Mouse (Mus musculus) hindbrain, embryonic 15.5 days (tissue): ENCODE data around the gene Myo16. TPM values are rescaled to one million over a fixed set of nuclear protein-coding genes. Genes with fewer than 3 reads are reported as not detected.
A peak's percentile ranks its signal among the peaks of the same experiment; 100 is the strongest.

Experiments
- ATAC-seq: fragments of 200-750 bp; cut with Nextera tagmentation; 2 replicates; pipeline ENCODE4 v1.8.0; 2017; ENCODE audit warnings: low read depth, moderate number of reproducible peaks, moderate TSS enrichment; ENCODE audit not compliant: low FRiP score
- H3K27ac ChIP-seq: fragments of 300-500 bp; sonication (generic); replicated peaks from 2 replicates; pipeline ENCODE4 v1.5.1; 2015; ENCODE audit warnings: mild to moderate bottlenecking, inconsistent platforms
- H3K27me3 ChIP-seq: fragments of 300-500 bp; sonication (generic); 2 replicates; pipeline ENCODE4 v1.6.1; 2015; ENCODE audit warnings: control low read depth, inconsistent platforms
- H3K36me3 ChIP-seq: fragments of 300-500 bp; sonication (generic); 2 replicates; pipeline ENCODE4 v1.6.1; 2015; ENCODE audit warnings: control low read depth, inconsistent platforms
- H3K4me1 ChIP-seq: fragments of 300-500 bp; sonication (generic); replicated peaks from 2 replicates; pipeline ENCODE4 v1.6.1; 2015; ENCODE audit warnings: control low read depth, inconsistent platforms
- H3K4me2 ChIP-seq: fragments of 300-500 bp; sonication (generic); 2 replicates; pipeline ENCODE4 v1.6.1; 2015; ENCODE audit warnings: moderate library complexity, mild to moderate bottlenecking, inconsistent platforms
- H3K4me3 ChIP-seq: fragments of 300-500 bp; sonication (generic); 2 replicates; pipeline ENCODE4 v1.5.1; 2015; ENCODE audit warnings: mild to moderate bottlenecking, inconsistent platforms
- H3K9ac ChIP-seq: fragments of 300-500 bp; sonication (generic); 2 replicates; pipeline ENCODE4 v1.6.1; 2015; ENCODE audit warnings: inconsistent platforms
- H3K9me3 ChIP-seq: fragments of 300-500 bp; sonication (generic); 2 replicates; pipeline ENCODE4 v1.6.1; 2016; ENCODE audit warnings: control low read depth, inconsistent platforms
- WGBS: fragments of 180-500 bp; shearing (Covaris S2); methylation state at CpG from one replicate; pipeline ENCODE4 v1.1.7; 2015; 5-methylcytosine and 5-hydroxymethylcytosine counted together
- polyA plus RNA-seq: library from polyadenylated mRNA; unstranded; fragments of >200 nt; fragmentation: Nextera tagmentation; extraction: Ambion mirVana; gene quantifications from 2 replicates; pipeline ENCODE4 v1.2.1, GENCODE M21; 2015

The Myo16 gene
- polyA plus RNA-seq, 1 experiment from 2014 or later: 5.5 TPM

GRCm38 (mm10) chr8:10394506-10394905, 240.8 kb downstream of the Myo16 start:
- H3K36me3 ChIP-seq: no peaks in the 10 kb centered on the region
- 45% methylated on average over 2 of the region's 2 CpGs for WGBS
- H3K27ac ChIP-seq: no peak overlapping the region
- H3K27me3 ChIP-seq: no peaks in the 10 kb centered on the region
- no peak overlapping the region for H3K4me2 ChIP-seq
- no peaks in the 10 kb centered on the region for H3K9me3 ChIP-seq
- no peak for ATAC-seq
- peaks cover 24% of the 10 kb centered on the region for H3K4me1 ChIP-seq
- no peak overlapping the region for H3K9ac ChIP-seq
- H3K4me3 ChIP-seq: no peak overlapping the region

- WGBS: 51% methylated on average over 7 of the region's 7 CpGs
- no peak overlapping the region for H3K4me3 ChIP-seq
- no peak overlapping the region for H3K4me2 ChIP-seq
- no peaks in the 10 kb centered on the region for H3K9me3 ChIP-seq
- H3K4me1 ChIP-seq: peaks cover 24% of the 10 kb centered on the region
- no peaks in the 10 kb centered on the region for H3K27me3 ChIP-seq
- H3K36me3 ChIP-seq: no peaks in the 10 kb centered on the region
- H3K9ac ChIP-seq: no peak overlapping the region
- H3K27ac ChIP-seq: no peak overlapping the region
- no peak for ATAC-seq
Measured at GRCm38 (mm10) chr8:10395146-10395545, 241.4 kb downstream of the Myo16 start.

- Histone ChIP-seq H3K36me3 (peaks cover 5% of the 10 kb centered on the region; the same call in 1 of the 2 replicates), H3K27me3 (no peaks in the 10 kb centered on the region), H3K27ac (no peak overlapping the region), H3K9ac (no peak overlapping the region), H3K4me1 (no peaks in the 10 kb centered on the region), H3K4me2 (no peak overlapping the region), H3K4me3 (no peak overlapping the region), H3K9me3 (no peaks in the 10 kb centered on the region)
- no peak for ATAC-seq
- 10% methylated on average over 4 of the region's 4 CpGs for WGBS
Measured at GRCm38 (mm10) chr8:10402606-10403005, 248.9 kb downstream of the Myo16 start.

GRCm38 (mm10) chr8:10405469-10405868, 251.8 kb downstream of the Myo16 start:
- Histone ChIP-seq H3K9ac (no peak overlapping the region), H3K36me3 (peaks cover 5% of the 10 kb centered on the region; the same call in 1 of the 2 replicates), H3K9me3 (no peaks in the 10 kb centered on the region), H3K4me1 (no peaks in the 10 kb centered on the region), H3K27me3 (no peaks in the 10 kb centered on the region), H3K4me2 (no peak overlapping the region), H3K27ac (no peak overlapping the region), H3K4me3 (no peak overlapping the region)
- ATAC-seq: peak; percentile 40; the same call in 1 of the 2 replicates
- 41% methylated on average over 8 of the region's 8 CpGs for WGBS

GRCm38 (mm10) chr8:10409043-10409442, 255.3 kb downstream of the Myo16 start:
- 0 out of 2 replicates have a peak, but pooled peaks cover 2% of the 10 kb centered on the region for H3K4me1 ChIP-seq
- H3K9ac ChIP-seq: no peak overlapping the region
- no peaks in the 10 kb centered on the region for H3K27me3 ChIP-seq
- H3K9me3 ChIP-seq: no peaks in the 10 kb centered on the region
- no peak overlapping the region for H3K4me3 ChIP-seq
- no peak overlapping the region for H3K4me2 ChIP-seq
- no peak overlapping the region for H3K27ac ChIP-seq
- WGBS: 91% methylated on average over 9 of the region's 9 CpGs
- no peak for ATAC-seq
- H3K36me3 ChIP-seq: peaks cover 5% of the 10 kb centered on the region; the same call in 1 of the 2 replicates

GRCm38 (mm10) chr8:10411511-10411910, 257.8 kb downstream of the Myo16 start:
- H3K27ac ChIP-seq: no peak overlapping the region
- H3K4me3 ChIP-seq: no peak overlapping the region
- H3K4me1 ChIP-seq: 0 out of 2 replicates have a peak, but pooled peaks cover 3% of the 10 kb centered on the region
- no peaks in the 10 kb centered on the region for H3K27me3 ChIP-seq
- H3K4me2 ChIP-seq: no peak overlapping the region
- no peak overlapping the region for H3K9ac ChIP-seq
- peaks cover 5% of the 10 kb centered on the region; the same call in 1 of the 2 replicates for H3K36me3 ChIP-seq
- WGBS: 43% methylated on average over 4 of the region's 4 CpGs
- no peak for ATAC-seq
- H3K9me3 ChIP-seq: no peaks in the 10 kb centered on the region

- H3K4me2 ChIP-seq: no peak overlapping the region
- H3K36me3 ChIP-seq: no peaks in the 10 kb centered on the region
- H3K9ac ChIP-seq: no peak overlapping the region
- H3K4me1 ChIP-seq: 0 out of 2 replicates have a peak, but pooled peaks cover 3% of the 10 kb centered on the region
- WGBS: 79% methylated on average over 8 of the region's 8 CpGs
- no peak for ATAC-seq
- no peak overlapping the region for H3K4me3 ChIP-seq
- no peaks in the 10 kb centered on the region for H3K27me3 ChIP-seq
- no peaks in the 10 kb centered on the region for H3K9me3 ChIP-seq
- H3K27ac ChIP-seq: no peak overlapping the region
Measured at GRCm38 (mm10) chr8:10413881-10414280, 260.2 kb downstream of the Myo16 start.

GRCm38 (mm10) chr8:10414684-10415212, 261.0 kb downstream of the Myo16 start:
- Histone ChIP-seq H3K36me3 (no peaks in the 10 kb centered on the region), H3K4me2 (no peak overlapping the region), H3K4me1 (0 out of 2 replicates have a peak, but pooled peaks cover 3% of the 10 kb centered on the region), H3K4me3 (no peak overlapping the region), H3K9me3 (no peaks in the 10 kb centered on the region), H3K27ac (no peak overlapping the region), H3K27me3 (no peaks in the 10 kb centered on the region), H3K9ac (no peak overlapping the region)
- ATAC-seq: peak; percentile 35; the same call in 1 of the 2 replicates
- 24% methylated on average over 6 of the region's 6 CpGs for WGBS

GRCm38 (mm10) chr8:10415288-10415687, 261.6 kb downstream of the Myo16 start:
- Histone ChIP-seq H3K9ac (no peak overlapping the region), H3K27ac (no peak overlapping the region)
- no peak for ATAC-seq

GRCm38 (mm10) chr8:10415885-10416284, 262.2 kb downstream of the Myo16 start:
- Histone ChIP-seq H3K9ac (no peak overlapping the region), H3K4me3 (no peak overlapping the region), H3K9me3 (no peaks in the 10 kb centered on the region), H3K36me3 (no peaks in the 10 kb centered on the region), H3K4me1 (0 out of 2 replicates have a peak, but pooled peaks cover 3% of the 10 kb centered on the region), H3K27ac (no peak overlapping the region), H3K4me2 (no peak overlapping the region), H3K27me3 (no peaks in the 10 kb centered on the region)
- no peak for ATAC-seq
- 83% methylated on average over 9 of the region's 9 CpGs for WGBS

More at GRCm38 (mm10) chr8:10415288-10415687, 261.6 kb downstream of the Myo16 start:
- Histone ChIP-seq H3K4me2 (no peak overlapping the region), H3K4me1 (0 out of 2 replicates have a peak, but pooled peaks cover 3% of the 10 kb centered on the region), H3K9me3 (no peaks in the 10 kb centered on the region), H3K36me3 (no peaks in the 10 kb centered on the region), H3K4me3 (no peak overlapping the region), H3K27me3 (no peaks in the 10 kb centered on the region)
- WGBS: 38% methylated on average over 7 of the region's 7 CpGs

- no peak for ATAC-seq
- 70% methylated on average over 12 of the region's 12 CpGs for WGBS
Measured at GRCm38 (mm10) chr8:10416806-10417205, 263.1 kb downstream of the Myo16 start.

GRCm38 (mm10) chr8:10417281-10417680, 263.6 kb downstream of the Myo16 start:
- 93% methylated on average over 6 of the region's 6 CpGs for WGBS
- H3K9me3 ChIP-seq: no peaks in the 10 kb centered on the region
- no peaks in the 10 kb centered on the region for H3K27me3 ChIP-seq
- H3K27ac ChIP-seq: no peak overlapping the region
- ATAC-seq: no peak
- H3K9ac ChIP-seq: no peak overlapping the region
- no peak overlapping the region for H3K4me2 ChIP-seq
- 0 out of 2 replicates have a peak, but pooled peaks cover 3% of the 10 kb centered on the region for H3K4me1 ChIP-seq
- no peak overlapping the region for H3K4me3 ChIP-seq
- no peaks in the 10 kb centered on the region for H3K36me3 ChIP-seq

More at GRCm38 (mm10) chr8:10416806-10417205, 263.1 kb downstream of the Myo16 start:
- no peaks in the 10 kb centered on the region for H3K36me3 ChIP-seq
- H3K27ac ChIP-seq: no peak overlapping the region
- no peak overlapping the region for H3K4me3 ChIP-seq
- H3K27me3 ChIP-seq: no peaks in the 10 kb centered on the region
- no peak overlapping the region for H3K9ac ChIP-seq
- H3K9me3 ChIP-seq: no peaks in the 10 kb centered on the region
- H3K4me1 ChIP-seq: 0 out of 2 replicates have a peak, but pooled peaks cover 3% of the 10 kb centered on the region
- H3K4me2 ChIP-seq: no peak overlapping the region
